Mouse (Mus musculus): ENCODE data around the gene Brcc3. TPM values are rescaled to one million over a fixed set of nuclear protein-coding genes. Genes with fewer than 3 reads are reported as not detected.

The Brcc3 gene
- 46.2 and 51.0 TPM in 2 replicates for polyA plus RNA-seq (2015; fragmentation: Nextera tagmentation; extraction: Ambion mirVana)

- no peaks in the 10 kb centered on the region for H3K36me3 ChIP-seq
- WGBS, result 13% methylated on average over 52 of the region's 52 CpGs
- H3K4me2 ChIP-seq, result peak within 1 kb of the TSS; percentile 56
- H3K4me3 ChIP-seq, result peak within 1 kb of the TSS; percentile 58
- peaks cover 7% of the 10 kb centered on the region for H3K4me1 ChIP-seq (replicated peaks)
- no peaks in the 10 kb centered on the region for H3K9me3 ChIP-seq
- H3K27me3 ChIP-seq, result no peaks in the 10 kb centered on the region
- peak within 1 kb of the TSS; percentile 54 for H3K9ac ChIP-seq
- ATAC-seq (ENCODE audit: low FRiP score, low read depth), result peak; percentile 100
- peak within 1 kb of the TSS; percentile 89 for H3K27ac ChIP-seq (replicated peaks)
Observed at GRCm38 (mm10) chrX:75415936-75416785, at the start of gene Brcc3, which contains the start of the genes Cmc4 and Mtcp1. Gene Brcc3 (plus strand): TSS chrX:75416628. Gene Cmc4 (minus strand): TSS chrX:75416584. Gene Mtcp1 (minus strand): TSS chrX:75416588.

- H3K27ac ChIP-seq (replicated peaks), result no peak overlapping the region
- H3K4me3 ChIP-seq, result no peak overlapping the region
- no peaks in the 10 kb centered on the region for H3K9me3 ChIP-seq
- no peaks in the 10 kb centered on the region for H3K27me3 ChIP-seq
- ATAC-seq (ENCODE audit: low FRiP score, low read depth), result no peak
- no peaks in the 10 kb centered on the region for H3K4me1 ChIP-seq (replicated peaks)
- no peak overlapping the region for H3K4me2 ChIP-seq
- H3K9ac ChIP-seq, result no peak overlapping the region
- H3K36me3 ChIP-seq, result no peaks in the 10 kb centered on the region
Observed at GRCm38 (mm10) chrX:75370197-75370596, 46.2 kb upstream of the Brcc3 start.

GRCm38 (mm10) chrX:75372666-75373425 is 43.6 kb upstream of the Brcc3 start:
- H3K4me1 ChIP-seq (replicated peaks), result no peaks in the 10 kb centered on the region
- H3K27ac ChIP-seq (replicated peaks), result no peak overlapping the region
- no peak overlapping the region for H3K4me3 ChIP-seq
- H3K27me3 ChIP-seq, result no peaks in the 10 kb centered on the region
- no peaks in the 10 kb centered on the region for H3K9me3 ChIP-seq
- no peak for ATAC-seq (ENCODE audit: low FRiP score, low read depth)
- WGBS, result 86% methylated on average over 2 of the region's 2 CpGs
- no peaks in the 10 kb centered on the region for H3K36me3 ChIP-seq
- no peak overlapping the region for H3K4me2 ChIP-seq
- no peak overlapping the region for H3K9ac ChIP-seq

DNA sequence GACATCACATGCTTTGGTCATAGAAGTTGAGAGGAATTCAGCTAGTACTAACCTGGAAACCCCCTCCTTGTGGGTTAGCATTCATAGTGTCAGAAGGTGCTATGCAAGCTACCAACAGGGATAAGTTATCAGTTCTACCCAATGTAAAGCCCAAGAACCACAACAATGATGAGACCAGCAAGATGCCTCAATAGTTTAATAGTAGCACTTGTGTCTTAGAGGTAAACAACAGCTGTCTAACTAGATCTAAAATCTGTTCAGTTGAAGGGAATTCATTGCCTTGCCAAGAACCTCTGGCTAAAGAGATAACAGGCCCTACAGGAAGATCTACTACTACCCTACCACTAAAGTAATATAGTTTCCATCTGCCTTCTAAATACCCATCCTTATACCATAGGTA is 39.6 kb upstream of the Brcc3 start:
- no peak overlapping the region for H3K4me2 ChIP-seq
- no peak overlapping the region for H3K9ac ChIP-seq
- H3K9me3 ChIP-seq, result no peaks in the 10 kb centered on the region
- H3K4me3 ChIP-seq, result no peak overlapping the region
- no peak for ATAC-seq (ENCODE audit: low FRiP score, low read depth)
- no peaks in the 10 kb centered on the region for H3K36me3 ChIP-seq
- H3K27me3 ChIP-seq, result no peaks in the 10 kb centered on the region
- no peaks in the 10 kb centered on the region for H3K4me1 ChIP-seq (replicated peaks)
- no peak overlapping the region for H3K27ac ChIP-seq (replicated peaks)

- H3K27ac ChIP-seq (replicated peaks), result no peak overlapping the region
- no peak overlapping the region for H3K9ac ChIP-seq
- no peak overlapping the region for H3K4me3 ChIP-seq
- H3K36me3 ChIP-seq, result no peaks in the 10 kb centered on the region
- WGBS, result 94% methylated on average over 1 of the region's 1 CpGs
- no peaks in the 10 kb centered on the region for H3K27me3 ChIP-seq
- H3K4me2 ChIP-seq, result no peak overlapping the region
- no peaks in the 10 kb centered on the region for H3K9me3 ChIP-seq
- H3K4me1 ChIP-seq (replicated peaks), result no peaks in the 10 kb centered on the region
- ATAC-seq (ENCODE audit: low FRiP score, low read depth), result no peak
Observed at GRCm38 (mm10) chrX:75381176-75381575, 35.3 kb upstream of the Brcc3 start.

GRCm38 (mm10) chrX:75381699-75382098 is 34.7 kb upstream of the Brcc3 start:
- H3K36me3 ChIP-seq, result no peaks in the 10 kb centered on the region
- H3K4me3 ChIP-seq, result peak overlapping the region; percentile 56
- 72% methylated on average over 5 of the region's 5 CpGs for WGBS
- H3K9ac ChIP-seq, result peak overlapping the region; percentile 46; the same call in 1 of the 2 replicates
- no peaks in the 10 kb centered on the region for H3K27me3 ChIP-seq
- H3K4me2 ChIP-seq, result peak overlapping the region; percentile 54
- peak overlapping the region; percentile 76; the same call in 1 of the 2 replicates for H3K27ac ChIP-seq (replicated peaks)
- no peaks in the 10 kb centered on the region for H3K9me3 ChIP-seq
- ATAC-seq (ENCODE audit: low FRiP score, low read depth), result no peak
- H3K4me1 ChIP-seq (replicated peaks), result no peaks in the 10 kb centered on the region

GRCm38 (mm10) chrX:75382195-75382771 is 34.1 kb upstream of the Brcc3 start, which contains the start of the genes Fundc2 and F8:
Gene Fundc2 (plus strand): TSS chrX:75382399.
Gene F8 (minus strand): TSS chrX:75382615.
- Histone ChIP-seq H3K4me2 (peak within 1 kb of the TSS; percentile 54), H3K27ac (replicated peaks) (peak within 1 kb of the TSS; percentile 76), H3K36me3 (no peaks in the 10 kb centered on the region), H3K9ac (peak within 1 kb of the TSS; percentile 56), H3K9me3 (no peaks in the 10 kb centered on the region), H3K4me3 (peak within 1 kb of the TSS; percentile 56), H3K4me1 (replicated peaks) (no peaks in the 10 kb centered on the region), H3K27me3 (no peaks in the 10 kb centered on the region)
- WGBS, result 13% methylated on average over 24 of the region's 25 CpGs
- peak; percentile 97 for ATAC-seq (ENCODE audit: low FRiP score, low read depth)

GRCm38 (mm10) chrX:75399471-75399870 is 17.0 kb upstream of the Brcc3 start:
- 97% methylated on average over 1 of the region's 1 CpGs for WGBS
- no peaks in the 10 kb centered on the region for H3K9me3 ChIP-seq

DNA sequence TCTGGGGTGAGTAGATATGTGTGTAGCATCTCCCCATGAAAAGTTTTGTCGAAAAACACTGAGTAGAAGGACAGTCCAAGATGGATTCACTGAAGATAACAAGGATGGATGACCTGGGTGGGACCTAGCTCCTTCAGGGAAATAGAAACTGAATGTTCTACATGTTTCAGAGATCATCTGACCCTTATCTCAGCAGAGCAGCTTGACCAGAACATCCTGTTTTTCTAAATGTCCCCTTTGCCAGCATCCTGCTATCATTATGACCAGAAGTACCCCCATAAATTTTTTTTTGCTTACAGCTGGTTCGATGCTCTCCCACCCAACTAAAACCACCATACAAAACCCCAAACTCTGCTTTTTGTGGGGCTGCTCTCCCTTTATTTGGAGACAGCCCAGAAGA is 13.8 kb upstream of the Brcc3 start:
- Histone ChIP-seq H3K4me3 (no peak overlapping the region), H3K27me3 (no peaks in the 10 kb centered on the region), H3K4me2 (no peak overlapping the region), H3K36me3 (no peaks in the 10 kb centered on the region), H3K4me1 (replicated peaks) (no peaks in the 10 kb centered on the region), H3K27ac (replicated peaks) (no peak overlapping the region), H3K9me3 (no peaks in the 10 kb centered on the region), H3K9ac (no peak overlapping the region)
- ATAC-seq (ENCODE audit: low FRiP score, low read depth), result no peak
- 81% methylated on average over 2 of the region's 2 CpGs for WGBS

More at GRCm38 (mm10) chrX:75399471-75399870, 17.0 kb upstream of the Brcc3 start:
- Histone ChIP-seq H3K27me3 (no peaks in the 10 kb centered on the region), H3K4me2 (no peak overlapping the region), H3K4me1 (replicated peaks) (no peaks in the 10 kb centered on the region), H3K9ac (no peak overlapping the region), H3K4me3 (no peak overlapping the region), H3K27ac (replicated peaks) (no peak overlapping the region), H3K36me3 (0 out of 2 replicates have a peak, but pooled peaks cover 3% of the 10 kb centered on the region)
- no peak for ATAC-seq (ENCODE audit: low FRiP score, low read depth)

DNA sequence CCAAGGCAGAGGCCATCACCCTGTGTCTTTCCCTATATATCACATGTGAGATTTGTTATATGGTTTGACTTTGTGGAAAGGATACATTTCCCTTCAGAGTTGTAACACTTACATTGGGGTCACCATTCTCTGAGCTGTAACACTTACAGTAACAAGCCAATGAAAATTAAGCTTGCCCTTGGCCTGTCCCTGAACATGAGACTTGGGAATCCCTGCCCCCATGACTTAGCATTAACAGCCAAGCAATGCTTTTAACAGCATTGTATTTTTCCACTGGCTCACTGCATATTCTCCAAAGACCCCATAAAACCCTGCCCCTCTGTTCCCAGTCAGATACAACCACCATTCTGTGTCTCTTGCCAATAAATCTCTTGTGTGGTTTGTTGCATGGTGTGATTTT is 13.1 kb upstream of the Brcc3 start:
- Histone ChIP-seq H3K27me3 (no peaks in the 10 kb centered on the region), H3K4me3 (no peak overlapping the region), H3K36me3 (no peaks in the 10 kb centered on the region), H3K4me2 (no peak overlapping the region), H3K9me3 (no peaks in the 10 kb centered on the region), H3K4me1 (replicated peaks) (no peaks in the 10 kb centered on the region), H3K27ac (replicated peaks) (no peak overlapping the region), H3K9ac (no peak overlapping the region)
- no peak for ATAC-seq (ENCODE audit: low FRiP score, low read depth)

DNA sequence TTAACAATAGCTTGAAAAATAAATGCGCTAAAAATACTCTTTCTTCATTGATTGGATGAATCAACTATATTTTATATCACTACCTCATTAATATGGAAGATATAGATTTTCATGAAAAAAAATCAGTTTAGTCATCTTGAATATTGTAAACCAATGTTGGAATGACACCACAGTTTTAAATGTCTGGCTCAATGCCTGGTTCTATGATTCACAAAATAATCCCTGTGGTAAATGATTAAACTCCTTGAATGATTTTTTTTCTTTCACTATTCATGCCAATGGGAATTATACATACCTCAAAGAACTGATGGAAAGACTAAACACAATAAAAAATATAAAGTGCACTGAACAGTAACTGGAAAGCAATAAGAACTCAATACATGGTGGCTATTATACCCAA is 6.7 kb upstream of the Brcc3 start:
- no peaks in the 10 kb centered on the region for H3K9me3 ChIP-seq
- H3K4me3 ChIP-seq, result no peak overlapping the region
- no peak for ATAC-seq (ENCODE audit: low FRiP score, low read depth)
- H3K27ac ChIP-seq (replicated peaks), result no peak overlapping the region
- H3K36me3 ChIP-seq, result no peaks in the 10 kb centered on the region
- no peaks in the 10 kb centered on the region for H3K27me3 ChIP-seq
- 88% methylated on average over 1 of the region's 1 CpGs for WGBS
- H3K4me2 ChIP-seq, result no peak overlapping the region
- H3K9ac ChIP-seq, result no peak overlapping the region
- 0 out of 2 replicates have a peak, but pooled peaks cover under 1% of the 10 kb centered on the region for H3K4me1 ChIP-seq (replicated peaks)

GRCm38 (mm10) chrX:75454597-75454996 is 38.2 kb downstream of the Brcc3 start:
- Histone ChIP-seq H3K27me3 (no peaks in the 10 kb centered on the region), H3K36me3 (peaks cover 25% of the 10 kb centered on the region), H3K4me2 (no peak overlapping the region), H3K9me3 (no peaks in the 10 kb centered on the region), H3K9ac (no peak overlapping the region), H3K4me3 (no peak overlapping the region), H3K4me1 (replicated peaks) (no peaks in the 10 kb centered on the region), H3K27ac (replicated peaks) (no peak overlapping the region)
- ATAC-seq (ENCODE audit: low FRiP score, low read depth), result no peak
- WGBS, result 95% methylated on average over 1 of the region's 1 CpGs

All from hindbrain, embryonic 15.5 days (tissue).